In genomic region chr17:50158565-50158964, GRCm38 (mm10) we compare ENCODE assay signal across 11 mouse cellular contexts. TPM values are rescaled to one million over a fixed set of nuclear protein-coding genes. Genes with fewer than 3 reads are reported as not detected.
DNase-seq lines count a peak whose midpoint lies in the region; ATAC-seq lines count a peak whose summit lies in the region.
"Had no signal": no experiment of that assay in that cellular context is flagged by ENCODE, and none has a peak within 500 bp of the region (broad histone marks: within the 10 kb centered on the region; RNA-seq: fewer than 3 reads in every experiment).

No protein-coding gene starts in this region.

- peak overlapping the region; percentile 31; the same call in 1 of the 2 replicates for H3K27ac ChIP-seq in liver, embryonic 16.5 days (ENCODE audit: low read length)
- H3K27ac ChIP-seq in limb, embryonic 10.5 days = no peak overlapping the region
- H3K27ac ChIP-seq: hindbrain, embryonic 10.5 days; lung, embryonic 15.5 days had no signal

- 22% methylated on average over 6 of the region's 6 CpGs for WGBS in liver, embryonic 16.5 days (ENCODE audit: insufficient replicate concordance)
- 88% methylated on average over 6 of the region's 6 CpGs for WGBS in limb, embryonic 10.5 days

- H3K9me3 ChIP-seq in liver, embryonic 16.5 days (replicated peaks; ENCODE audit: control insufficient read depth, low read length) = no peaks in the 10 kb centered on the region
- no peaks in the 10 kb centered on the region for H3K9me3 ChIP-seq in limb, embryonic 10.5 days (replicated peaks)
- H3K9me3 ChIP-seq: hindbrain, embryonic 10.5 days; lung, embryonic 15.5 days had no signal

- H3K27me3 ChIP-seq in liver, embryonic 16.5 days (ENCODE audit: control insufficient read depth, insufficient read depth, low read depth, low read length) = no peaks in the 10 kb centered on the region
- no peaks in the 10 kb centered on the region for H3K27me3 ChIP-seq in limb, embryonic 10.5 days (ENCODE audit: low read depth, poor library complexity, severe bottlenecking)
- H3K27me3 ChIP-seq: lung, embryonic 15.5 days had no signal

- H3K4me3 ChIP-seq in liver, embryonic 16.5 days (ENCODE audit: low read depth, low read length) = no peak overlapping the region
- H3K4me3 ChIP-seq in limb, embryonic 10.5 days = no peak overlapping the region
- H3K4me3 ChIP-seq: hindbrain, embryonic 10.5 days; lung, embryonic 15.5 days had no signal

- no peaks in the 10 kb centered on the region for H3K36me3 ChIP-seq in liver, embryonic 16.5 days (ENCODE audit: control insufficient read depth, insufficient read depth)
- no peaks in the 10 kb centered on the region for H3K36me3 ChIP-seq in limb, embryonic 10.5 days
- H3K36me3 ChIP-seq: hindbrain, embryonic 10.5 days; lung, embryonic 15.5 days had no signal

- peak overlapping the region; percentile 33; the same call in 1 of the 2 replicates for H3K9ac ChIP-seq in liver, embryonic 16.5 days (ENCODE audit: low read depth, low read length)
- H3K9ac ChIP-seq: lung, embryonic 15.5 days had no signal

- peak; percentile 93 for ATAC-seq in liver, embryonic 16.5 days (ENCODE audit: low read depth)
- ATAC-seq: Patski had no signal

- peak; percentile 69 to 71 for DNase-seq in CD8-positive naive resting alpha-beta T cell, adult 2 months (ENCODE audit: low read depth in 2 of 2, low spot score in 2 of 2)
- DNase-seq in c-Kit-positive CD71-positive TER-119-positive erythroid progenitor cells, embryonic 14.5 days (ENCODE audit: low spot score) = peak; percentile 54
- peak; percentile 44 to 54 for DNase-seq in spleen, postnatal 36 days (ENCODE audit: low spot score in 2 of 2)
- DNase-seq in limb, embryonic 10.5 days (ENCODE audit: low spot score) = no peak
- DNase-seq in cerebellum, adult 11-12 months = no peak
- no peak for DNase-seq in MN1 (ENCODE audit: low spot score)
- DNase-seq in heart, adult 8-10 months (ENCODE audit: low spot score) = no peak

- H3K4me1 ChIP-seq in liver, embryonic 16.5 days (ENCODE audit: control insufficient read depth, low read depth, low read length) = peaks cover 19% of the 10 kb centered on the region
- no peaks in the 10 kb centered on the region for H3K4me1 ChIP-seq in limb, embryonic 10.5 days
- H3K4me1 ChIP-seq: hindbrain, embryonic 10.5 days; lung, embryonic 15.5 days had no signal

- peak overlapping the region; percentile 34 for H3K4me2 ChIP-seq in liver, embryonic 16.5 days (ENCODE audit: low read depth, low read length)
- H3K4me2 ChIP-seq: lung, embryonic 15.5 days had no signal

RNA-seq across cellular contexts. Expression of gene Rftn1, which starts 31.9 kb away (rescaled TPM):
- 3.9 and 4.0 TPM in 2 replicates for polyA plus RNA-seq in liver, embryonic 16.5 days (2015; fragmentation: Nextera tagmentation; extraction: Ambion mirVana)
- polyA plus RNA-seq in limb, embryonic 10.5 days (2016; fragmentation: Nextera tagmentation; extraction: Ambion mirVana) = 6.3 and 7.2 TPM in 2 replicates
- total RNA-seq in heart, adult 8-10 months (2022) = 10 to 100 TPM; 45.4 to 54.7 (median 50.4) TPM

Comparison
In these comparisons a context has a peak if more than half of its experiments do, and no peak if none do; other contexts are left out.
1. DNase-seq: peak in CD8-positive naive resting alpha-beta T cell, adult 2 months (2 of 2), c-Kit-positive CD71-positive TER-119-positive erythroid progenitor cells, embryonic 14.5 days (single experiment) and spleen, postnatal 36 days (2 of 2); none in limb, embryonic 10.5 days (single experiment), cerebellum, adult 11-12 months (single experiment), MN1 (single experiment) and heart, adult 8-10 months (single experiment).